Mouse (Mus musculus): ENCODE measurements around the gene Zfp36l1. TPM values are rescaled to one million over a fixed set of nuclear protein-coding genes. Genes with fewer than 3 reads are reported as not detected.

Zfp36l1 gene
- polyA plus RNA-seq, 1 experiment, result 4.7 TPM

DNA sequence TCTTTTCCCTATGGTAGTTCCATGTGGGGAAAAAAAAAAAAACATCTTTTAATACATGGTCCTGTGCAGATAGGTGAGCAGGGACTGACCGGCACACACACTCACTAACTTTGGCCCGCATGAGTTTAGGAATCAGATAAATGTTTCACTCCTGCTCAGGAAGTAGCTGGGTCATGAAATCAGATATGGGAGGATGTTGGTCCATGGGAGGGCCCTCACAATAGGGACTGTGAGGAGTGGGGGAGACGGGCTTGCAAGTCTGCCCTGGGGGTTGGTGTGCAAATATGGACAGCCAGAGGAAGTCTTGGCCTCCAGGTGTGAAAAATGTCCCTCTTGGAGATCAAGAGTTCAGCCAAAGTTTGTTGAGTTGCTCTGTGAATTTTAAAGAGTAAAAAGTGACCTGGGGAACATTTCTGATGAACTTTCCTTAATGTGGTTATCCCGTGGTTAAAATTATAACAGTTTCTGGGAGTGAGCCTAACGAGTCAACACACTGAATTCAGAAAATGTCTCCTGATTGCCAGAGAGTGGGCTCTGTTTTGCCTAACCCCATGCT, 53.0 kb downstream of the Zfp36l1 start:
- Histone ChIP-seq H3K36me3 (ENCODE audit: control insufficient read depth, insufficient read depth) (no peaks in the 10 kb centered on the region), H3K4me3 (ENCODE audit: insufficient read depth, poor library complexity, severe bottlenecking) (no peak overlapping the region), H3K79me2 (ENCODE audit: control insufficient read depth, insufficient read depth) (no peaks in the 10 kb centered on the region), H3K27me3 (ENCODE audit: control insufficient read depth, insufficient read depth, insufficient read length) (no peaks in the 10 kb centered on the region), H3ac (ENCODE audit: control insufficient read depth, insufficient read length, low read depth) (no peak overlapping the region), H3K79me3 (ENCODE audit: low read depth) (no peaks in the 10 kb centered on the region)
- TF ChIP-seq USF1 (IDR thresholded peaks at IDR 0.05; ENCODE audit: low read depth) (no peak), MAX (IDR thresholded peaks at IDR 0.05) (no peak), CEBPB (IDR thresholded peaks at IDR 0.05; ENCODE audit: low read depth) (no peak), CTCF (IDR thresholded peaks at IDR 0.05; ENCODE audit: control insufficient read depth, insufficient read depth, insufficient read length) (no peak), MYOD1 (IDR thresholded peaks at IDR 0.05; ENCODE audit: control insufficient read depth, insufficient read length, low read depth) (no peak), FOSL1 (IDR thresholded peaks at IDR 0.05; ENCODE audit: insufficient read depth, low read length, poor library complexity, severe bottlenecking) (no peak)

Other genes starting within 250 kb of the Zfp36l1 start
- gene Actn1, start 147.4 kb upstream of the Zfp36l1 start, polyA plus RNA-seq (2012; fragmentation: generic; extraction: Trizol), result 301 TPM